Mouse (Mus musculus): ENCODE measurements around the gene P2rx1.

- TF ChIP-seq TAL1 (IDR thresholded peaks at IDR 0.05; ENCODE audit: low read length) (no peak), GATA1 (IDR thresholded peaks at IDR 0.05; ENCODE audit: low read length) (no peak)
These were observed 36.5 kb upstream of the P2rx1 start for GRCm38 (mm10) chr11:72962378-72962777.

Measured in erythroblast, embryonic 14.5 days (primary cell).